Mouse (Mus musculus): ENCODE results near the gene Klk1b22.
"Not testable (repeated sequence)": the region's sequence is repeated elsewhere in the genome, so short reads cannot be mapped to it uniquely, and the experiment has no call there.

Klk1b22 gene

GRCm38 (mm10) chr7:44112373-44112772 lies at the start of gene Klk1b22:
Gene Klk1b22 (plus strand): TSS chr7:44112673.
- in situ Hi-C loops (cut with MseI, MboI), result no loop called here

DNA sequence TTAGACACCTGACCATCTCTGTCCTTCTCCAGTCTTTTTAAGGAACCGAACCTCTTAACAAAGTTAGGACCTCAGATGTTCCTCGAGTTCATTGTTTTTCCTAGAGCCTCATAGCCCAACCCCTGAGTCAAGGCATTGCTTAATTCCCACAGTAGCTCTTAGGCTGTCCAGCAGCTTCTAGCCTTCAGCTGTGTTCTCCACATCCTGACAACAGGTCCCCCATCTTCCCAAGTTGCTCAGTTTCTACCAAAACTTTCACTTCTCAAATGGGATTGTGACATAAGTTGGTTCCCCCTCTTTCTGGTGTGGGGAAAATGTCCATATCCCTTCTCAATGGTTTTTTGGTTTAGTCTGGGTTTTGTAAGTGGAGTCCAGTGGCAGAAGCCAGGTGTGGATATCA lies 40.4 kb upstream of the Klk1b22 start:
- in situ Hi-C loops (cut with MseI, MboI), result no loop called here

GRCm38 (mm10) chr7:44077703-44078102 lies 34.8 kb upstream of the Klk1b22 start:
- in situ Hi-C loops (cut with MseI, MboI), result no loop called here

GRCm38 (mm10) chr7:44096111-44096510 lies 16.4 kb upstream of the Klk1b22 start:
- in situ Hi-C loops (cut with MseI, MboI), result loop anchor here in 1 of 2 experiments (10.0 kb wide), 1 partner anchor 61 kb away; no protein-coding TSS in a partner anchor

DNA sequence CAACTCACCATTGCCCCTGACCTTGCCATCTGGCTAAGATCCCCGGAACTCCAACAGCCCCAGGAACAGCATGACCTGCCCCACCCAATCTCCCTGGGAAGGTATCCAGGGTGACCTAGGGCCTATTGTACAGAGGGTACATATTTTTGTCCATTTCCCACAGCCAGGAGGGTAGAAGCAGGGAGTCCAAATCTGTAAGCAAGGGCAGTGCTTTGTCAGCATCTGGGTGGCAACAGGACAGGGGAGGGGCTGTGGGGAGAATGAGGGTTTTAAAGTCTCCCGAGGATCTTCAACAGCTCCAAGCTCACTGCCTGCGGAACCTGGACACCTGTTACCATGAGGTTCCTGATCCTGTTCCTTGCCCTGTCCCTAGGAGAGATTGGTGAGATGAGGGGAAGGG lies 10.4 kb upstream of the Klk1b22 start, which contains the start of gene Klk1b21:
Gene Klk1b21, plus strand, starts transcription at position 301 of the 400 bp plus-strand sequence.
- in situ Hi-C loops (cut with MseI, MboI), result not testable (repeated sequence)

GRCm38 (mm10) chr7:44123445-44123844 lies 11.0 kb downstream of the Klk1b22 start:
- in situ Hi-C loops (cut with MseI, MboI), result no loop called here

DNA sequence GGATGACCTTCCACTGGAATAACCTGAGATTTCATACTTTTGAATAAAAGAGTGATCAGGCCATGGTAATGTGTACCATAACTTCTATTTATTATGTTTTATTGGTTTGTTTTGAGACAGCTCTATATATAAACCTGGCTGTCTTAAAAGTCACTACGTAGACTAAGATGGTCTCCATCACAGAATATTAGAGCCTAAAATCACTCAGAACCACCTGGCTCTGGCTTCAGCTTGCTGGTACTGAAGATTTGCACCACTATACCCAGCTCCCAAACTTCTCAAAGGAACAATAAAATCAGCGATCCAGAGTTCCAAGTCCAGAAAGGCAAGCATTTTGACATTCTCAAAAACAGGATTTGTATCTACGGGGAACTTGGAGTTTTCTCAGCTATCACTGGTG lies 24.0 kb downstream of the Klk1b22 start, which contains the start of gene Klk1b16:
Gene Klk1b16, plus strand, starts transcription at position 301 of the 400 bp plus-strand sequence.
- in situ Hi-C loops (cut with MseI, MboI), result no loop called here
